Mouse (Mus musculus) central nervous system, embryonic 11.5 days (tissue): ENCODE data around the gene Cpeb2. TPM values are rescaled to one million over a fixed set of nuclear protein-coding genes. Genes with fewer than 3 reads are reported as not detected.

ENCODE experiments used
- polyA plus RNA-seq: library from polyadenylated mRNA; depleted of rRNA; stranded (reverse); fragments of >200 nt; gene quantifications from 2 replicates; pipeline ENCODE4 v1.2.3, GENCODE M21; 2012; rRNA removed

Gene Cpeb2
- 5.9 and 7.9 TPM in 2 replicates for polyA plus RNA-seq

DNA sequence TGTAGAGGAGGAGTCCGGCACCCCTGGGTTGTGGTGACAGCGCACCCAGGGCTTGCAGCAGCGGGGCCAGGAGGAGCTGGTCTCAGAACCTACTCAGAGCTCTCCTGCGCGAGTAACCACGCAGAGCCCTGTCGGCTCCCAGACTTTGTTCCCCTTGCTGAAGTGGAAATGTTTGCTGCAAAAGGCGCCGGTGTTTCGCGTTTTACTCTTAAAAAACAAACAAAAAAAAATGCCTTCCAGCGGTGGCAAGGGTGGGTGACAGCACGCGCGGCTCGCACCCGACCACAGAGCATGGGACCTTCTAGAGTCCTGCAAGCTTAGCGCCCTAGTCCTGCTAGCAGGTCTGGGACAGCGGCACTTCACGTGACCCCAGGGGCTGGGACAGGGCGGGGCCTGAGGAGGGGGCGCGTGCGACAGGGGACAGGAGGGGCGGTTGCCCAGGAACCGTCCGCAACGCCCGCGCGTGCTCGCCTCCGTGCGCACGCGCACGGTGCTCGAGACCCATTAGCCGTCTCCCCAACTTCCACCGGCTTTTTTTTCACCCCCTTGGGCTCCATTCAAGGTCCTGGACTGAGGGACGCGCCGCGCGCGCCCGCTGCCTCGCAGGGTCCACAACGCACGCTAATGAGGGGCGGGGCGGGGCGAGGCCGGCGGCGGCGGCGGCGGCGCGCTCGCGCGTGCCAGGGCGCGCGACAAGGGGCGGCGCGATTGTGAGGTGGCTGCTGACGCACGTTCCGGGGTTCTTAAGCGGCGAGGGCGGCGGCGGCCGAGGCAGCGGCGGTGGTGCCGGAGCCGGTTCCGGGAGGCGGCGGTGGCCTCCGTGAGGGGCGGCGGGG lies at the start of gene Cpeb2:
TSS of gene Cpeb2 (plus strand) at position 691 of the 836 bp plus-strand sequence.

